Comparison of ENCODE assay signal across 10 mouse cellular contexts in the genomic region with DNA sequence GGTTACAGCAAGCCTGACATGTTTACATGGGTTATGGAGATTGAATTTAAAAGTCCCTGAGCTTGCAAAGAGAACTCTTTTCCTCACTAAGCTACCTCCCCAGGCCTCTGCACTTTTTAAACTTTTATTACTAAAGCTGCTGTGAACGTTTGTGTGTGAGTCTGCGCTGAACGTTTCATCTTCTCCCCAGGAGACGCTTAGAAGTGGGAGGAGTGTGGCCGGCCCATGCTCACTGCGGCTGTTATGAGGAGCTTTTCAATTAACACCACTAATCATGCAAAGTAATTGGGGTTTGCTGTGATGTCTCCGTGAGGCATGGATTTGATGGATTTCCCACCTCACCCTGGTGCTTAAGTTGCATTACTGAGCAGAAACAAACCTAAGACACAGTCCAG. TPM values are rescaled to one million over a fixed set of nuclear protein-coding genes. Genes with fewer than 3 reads are reported as not detected.
A peak's percentile ranks its signal among the peaks of the same experiment; 100 is the strongest.
DNase-seq lines count a peak whose midpoint lies in the region; ATAC-seq and TF ChIP-seq lines count a peak whose summit lies in the region.
"Had no signal": no experiment of that assay in that cellular context is flagged by ENCODE, and none has a peak within 500 bp of the region (broad histone marks: within the 10 kb centered on the region; RNA-seq: fewer than 3 reads in every experiment).

No protein-coding gene starts in this region.

- no peak for TF ChIP-seq EP300 in lung, postnatal 0 days (IDR thresholded peaks at IDR 0.05)

- no peak for ATAC-seq in heart, embryonic 12.5 days (ENCODE audit: insufficient number of reproducible peaks, low FRiP score)
- ATAC-seq in lung, postnatal 0 days, result no peak
- no peak for ATAC-seq in intestine, embryonic 16.5 days
- no peak for ATAC-seq in stomach, embryonic 14.5 days (ENCODE audit: insufficient number of reproducible peaks, insufficient read depth, low FRiP score, low read depth)
- ATAC-seq: activated CD4-positive, CD25-positive, alpha-beta regulatory T cell, adult 4 months had no signal

- no peak for TF ChIP-seq CTCF in lung, postnatal 0 days (IDR thresholded peaks at IDR 0.05)
- no peak for TF ChIP-seq CTCF in cerebellum, adult 2 months (IDR thresholded peaks at IDR 0.05; ENCODE audit: borderline replicate concordance, insufficient read depth, low read depth, low read length)

- peaks cover 8% of the 10 kb centered on the region for H3K4me1 ChIP-seq in heart, embryonic 12.5 days (replicated peaks)
- H3K4me1 ChIP-seq in lung, postnatal 0 days (ENCODE audit: insufficient read depth, low read depth, low read length), result 0 out of 2 replicates have a peak, but pooled peaks cover 6% of the 10 kb centered on the region
- peaks cover 9% of the 10 kb centered on the region for H3K4me1 ChIP-seq in intestine, embryonic 16.5 days (ENCODE audit: control insufficient read depth, insufficient read depth, low read length)
- H3K4me1 ChIP-seq in stomach, embryonic 14.5 days (ENCODE audit: control insufficient read depth, insufficient read depth, low read length), result peaks cover 8% of the 10 kb centered on the region; the same call in 1 of the 2 replicates
- no peaks in the 10 kb centered on the region for H3K4me1 ChIP-seq in cerebellum, adult 2 months (ENCODE audit: control insufficient read depth, insufficient read depth, low read length)

- H3K27me3 ChIP-seq in heart, embryonic 12.5 days (replicated peaks), result no peaks in the 10 kb centered on the region; the same call in 1 of the 2 replicates
- no peaks in the 10 kb centered on the region for H3K27me3 ChIP-seq in lung, postnatal 0 days (replicated peaks; ENCODE audit: insufficient read depth, low read length)
- H3K27me3 ChIP-seq in intestine, embryonic 16.5 days (replicated peaks; ENCODE audit: control insufficient read depth, insufficient read depth, low read length), result no peaks in the 10 kb centered on the region
- H3K27me3 ChIP-seq in stomach, embryonic 14.5 days (ENCODE audit: control insufficient read depth, insufficient read depth, low read length), result no peaks in the 10 kb centered on the region
- no peaks in the 10 kb centered on the region; the same call in 1 of the 2 replicates for H3K27me3 ChIP-seq in cerebellum, adult 2 months (ENCODE audit: control insufficient read depth, insufficient read depth, low read length)

- no peaks in the 10 kb centered on the region for H3K36me3 ChIP-seq in heart, embryonic 12.5 days
- H3K36me3 ChIP-seq in lung, postnatal 0 days (ENCODE audit: insufficient read depth, low read length), result no peaks in the 10 kb centered on the region
- no peaks in the 10 kb centered on the region for H3K36me3 ChIP-seq in intestine, embryonic 16.5 days (ENCODE audit: control insufficient read depth, insufficient read depth, low read length)
- no peaks in the 10 kb centered on the region for H3K36me3 ChIP-seq in stomach, embryonic 14.5 days (ENCODE audit: control insufficient read depth, insufficient read depth, low read length)

- 32% methylated on average over 7 of the region's 7 CpGs for WGBS in heart, embryonic 12.5 days
- WGBS in lung, postnatal 0 days, result 31% methylated on average over 7 of the region's 7 CpGs
- WGBS in intestine, embryonic 16.5 days, result 28% methylated on average over 7 of the region's 7 CpGs
- 21% methylated on average over 7 of the region's 7 CpGs for WGBS in stomach, embryonic 14.5 days
- 38% methylated on average over 7 of the region's 7 CpGs for WGBS in cerebellum, adult 2 months

- DNase-seq in heart, adult 9 months (ENCODE audit: low spot score in 2 of 2), result no peak
- DNase-seq in lung, postnatal 0 days (ENCODE audit: low spot score), result no peak
- DNase-seq in lung, postnatal 36 days, result no peak
- DNase-seq in cerebellum, adult 2 months, result no peak
- no peak for DNase-seq in adrenal gland, postnatal 36 days
- DNase-seq: right cerebral cortex, postnatal 14 days had no signal

- peak overlapping the region; percentile 74 for H3K4me2 ChIP-seq in heart, embryonic 12.5 days
- H3K4me2 ChIP-seq in lung, postnatal 0 days (replicated peaks; ENCODE audit: low read depth, low read length), result peak overlapping the region; percentile 49; the same call in 1 of the 2 replicates
- peak overlapping the region; percentile 66; the same call in 1 of the 2 replicates for H3K4me2 ChIP-seq in intestine, embryonic 16.5 days (ENCODE audit: low read depth, low read length)
- H3K4me2 ChIP-seq in stomach, embryonic 14.5 days (replicated peaks; ENCODE audit: low read depth, low read length), result peak overlapping the region; percentile 53

- H3K9ac ChIP-seq in heart, embryonic 12.5 days, result no peak overlapping the region
- no peak overlapping the region for H3K9ac ChIP-seq in lung, postnatal 0 days (replicated peaks; ENCODE audit: low read depth)
- no peak overlapping the region for H3K9ac ChIP-seq in intestine, embryonic 16.5 days (ENCODE audit: low read depth, low read length)
- no peak overlapping the region for H3K9ac ChIP-seq in stomach, embryonic 14.5 days (replicated peaks; ENCODE audit: low read depth, low read length)

- H3K4me3 ChIP-seq in heart, embryonic 12.5 days, result peak overlapping the region; percentile 43; the same call in 1 of the 2 replicates
- no peak overlapping the region for H3K4me3 ChIP-seq in lung, postnatal 0 days (ENCODE audit: low read depth, low read length)
- peak overlapping the region; percentile 45; the same call in 1 of the 2 replicates for H3K4me3 ChIP-seq in intestine, embryonic 16.5 days (ENCODE audit: low read length)
- no peak overlapping the region; the same call in 1 of the 2 replicates for H3K4me3 ChIP-seq in stomach, embryonic 14.5 days (ENCODE audit: low read depth, low read length)
- H3K4me3 ChIP-seq in cerebellum, adult 2 months (replicated peaks; ENCODE audit: insufficient read depth, low read depth, low read length), result no peak overlapping the region

- TF ChIP-seq POLR2A in cerebellum, adult 2 months (IDR thresholded peaks at IDR 0.05; ENCODE audit: borderline replicate concordance, insufficient read depth, low read length), result no peak

- H3K9me3 ChIP-seq in heart, embryonic 12.5 days (replicated peaks), result 0 out of 2 replicates have a peak, but pooled peaks cover 5% of the 10 kb centered on the region
- no peaks in the 10 kb centered on the region for H3K9me3 ChIP-seq in lung, postnatal 0 days (ENCODE audit: low read length)
- peaks cover 4% of the 10 kb centered on the region; the same call in 1 of the 2 replicates for H3K9me3 ChIP-seq in intestine, embryonic 16.5 days (ENCODE audit: control insufficient read depth, low read length)
- no peaks in the 10 kb centered on the region for H3K9me3 ChIP-seq in stomach, embryonic 14.5 days (ENCODE audit: control insufficient read depth, low read depth, low read length)

- no peak overlapping the region for H3K27ac ChIP-seq in heart, embryonic 12.5 days (ENCODE audit: poor library complexity, severe bottlenecking)
- H3K27ac ChIP-seq in lung, postnatal 0 days (ENCODE audit: low read length), result no peak overlapping the region
- H3K27ac ChIP-seq in intestine, embryonic 16.5 days (ENCODE audit: low read length), result no peak overlapping the region
- H3K27ac ChIP-seq in stomach, embryonic 14.5 days (ENCODE audit: low read length), result no peak overlapping the region
- no peak overlapping the region for H3K27ac ChIP-seq in cerebellum, adult 2 months (ENCODE audit: insufficient read depth, low read length)

RNA-seq across cellular contexts. Expression of a gene that starts 22.5 kb away (rescaled TPM):
- not detected in 2 replicates for polyA plus RNA-seq in heart, embryonic 12.5 days (2016; fragmentation: Nextera tagmentation; extraction: Ambion mirVana)
- polyA plus RNA-seq in lung, postnatal 0 days (2015; fragmentation: Nextera tagmentation; extraction: Ambion mirVana), result not detected in 2 replicates
- not detected in 2 replicates for polyA plus RNA-seq in intestine, embryonic 16.5 days (2015; fragmentation: Nextera tagmentation; extraction: Ambion mirVana)
- not detected in 2 replicates for polyA plus RNA-seq in stomach, embryonic 14.5 days (2014; fragmentation: Nextera tagmentation; extraction: Ambion mirVana)
- polyA plus RNA-seq in cerebellum, adult 2 months (2012; rRNA removed), result not detected in 2 replicates
- total RNA-seq in adrenal gland, postnatal 36 days (2021), result not detected
- polyA plus RNA-seq: activated CD4-positive, CD25-positive, alpha-beta regulatory T cell, adult 4 months had no signal

RNA-seq across cellular contexts. Expression of a gene that starts 27.2 kb away (rescaled TPM):
- polyA plus RNA-seq in heart, embryonic 12.5 days (2016; fragmentation: Nextera tagmentation; extraction: Ambion mirVana), result 0.40 and 0.49 TPM in 2 replicates
- 1.5 and 2.0 TPM in 2 replicates for polyA plus RNA-seq in lung, postnatal 0 days (2015; fragmentation: Nextera tagmentation; extraction: Ambion mirVana)
- polyA plus RNA-seq in intestine, embryonic 16.5 days (2015; fragmentation: Nextera tagmentation; extraction: Ambion mirVana), result 0.12 and 0.15 TPM in 2 replicates
- polyA plus RNA-seq in stomach, embryonic 14.5 days (2014; fragmentation: Nextera tagmentation; extraction: Ambion mirVana), result 0.31 and 0.45 TPM in 2 replicates
- polyA plus RNA-seq in cerebellum, adult 2 months (2012; rRNA removed), result 2.2 and 2.8 TPM in 2 replicates
- total RNA-seq in adrenal gland, postnatal 36 days (2021), result 1 to 10 TPM in 1 of 2 experiments, under 1 TPM in 1; 0.40 to 7.8 TPM

RNA-seq across cellular contexts. Expression of a gene that starts 34.4 kb away (rescaled TPM):
- polyA plus RNA-seq in heart, embryonic 12.5 days (2016; fragmentation: Nextera tagmentation; extraction: Ambion mirVana), result not detected in 2 replicates
- polyA plus RNA-seq in lung, postnatal 0 days (2015; fragmentation: Nextera tagmentation; extraction: Ambion mirVana), result not detected in 2 replicates
- not detected in 2 replicates for polyA plus RNA-seq in intestine, embryonic 16.5 days (2015; fragmentation: Nextera tagmentation; extraction: Ambion mirVana)
- polyA plus RNA-seq in stomach, embryonic 14.5 days (2014; fragmentation: Nextera tagmentation; extraction: Ambion mirVana), result not detected in 2 replicates
- polyA plus RNA-seq in cerebellum, adult 2 months (2012; rRNA removed), result not detected in 2 replicates
- not detected for total RNA-seq in adrenal gland, postnatal 36 days (2021)

Comparison
In these comparisons a context has a peak if more than half of its experiments do, and no peak if none do; other contexts are left out.
1. H3K4me3 ChIP-seq: peak in heart, embryonic 12.5 days (single experiment) and intestine, embryonic 16.5 days (single experiment); none in lung, postnatal 0 days (single experiment), stomach, embryonic 14.5 days (single experiment) and cerebellum, adult 2 months (single experiment).
2. Peak in every context shown above with its lines, with median percentiles within 50 percentile points of each other: H3K4me2 ChIP-seq.